Mouse (Mus musculus): Measurements from ENCODE around the gene Chmp6. TPM values are rescaled to one million over a fixed set of nuclear protein-coding genes. Genes with fewer than 3 reads are reported as not detected.

Gene Chmp6
- 58.0 and 59.7 TPM in 2 replicates for polyA plus RNA-seq (2012; rRNA removed)

DNA sequence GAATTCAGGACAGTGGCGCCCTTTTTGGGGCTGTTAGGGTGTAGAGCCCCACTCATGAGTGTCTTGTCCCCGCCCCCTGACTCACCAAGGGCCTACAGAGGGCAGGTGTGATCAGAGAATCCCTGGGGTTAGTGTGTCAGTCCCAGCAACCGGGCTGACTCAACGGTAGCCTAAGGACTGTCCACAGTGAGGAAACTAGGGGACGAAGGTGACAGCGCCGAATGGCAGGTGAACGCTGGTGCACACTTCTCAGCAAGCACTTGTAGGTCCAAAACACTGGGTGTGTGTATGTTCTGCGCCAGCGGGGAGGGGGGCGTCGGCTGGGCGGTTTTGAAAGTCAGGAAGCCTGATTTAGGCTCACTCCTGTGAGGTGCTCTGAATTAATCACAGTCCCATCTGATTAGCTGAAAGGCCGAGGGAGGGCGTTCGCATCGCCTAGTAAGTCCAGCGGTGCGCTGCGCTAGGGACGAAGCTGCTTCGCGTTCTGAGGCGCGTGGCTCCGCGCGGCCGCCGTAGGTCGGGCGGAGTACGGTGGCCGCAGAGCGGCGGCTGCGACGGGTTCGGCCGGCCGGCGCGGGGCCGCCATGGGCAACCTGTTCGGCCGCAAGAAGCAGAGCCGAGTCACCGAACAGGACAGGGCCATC is at the start of gene Chmp6:
Gene Chmp6, plus strand, starts transcription at position 151 of the 644 bp plus-strand sequence.

DNA sequence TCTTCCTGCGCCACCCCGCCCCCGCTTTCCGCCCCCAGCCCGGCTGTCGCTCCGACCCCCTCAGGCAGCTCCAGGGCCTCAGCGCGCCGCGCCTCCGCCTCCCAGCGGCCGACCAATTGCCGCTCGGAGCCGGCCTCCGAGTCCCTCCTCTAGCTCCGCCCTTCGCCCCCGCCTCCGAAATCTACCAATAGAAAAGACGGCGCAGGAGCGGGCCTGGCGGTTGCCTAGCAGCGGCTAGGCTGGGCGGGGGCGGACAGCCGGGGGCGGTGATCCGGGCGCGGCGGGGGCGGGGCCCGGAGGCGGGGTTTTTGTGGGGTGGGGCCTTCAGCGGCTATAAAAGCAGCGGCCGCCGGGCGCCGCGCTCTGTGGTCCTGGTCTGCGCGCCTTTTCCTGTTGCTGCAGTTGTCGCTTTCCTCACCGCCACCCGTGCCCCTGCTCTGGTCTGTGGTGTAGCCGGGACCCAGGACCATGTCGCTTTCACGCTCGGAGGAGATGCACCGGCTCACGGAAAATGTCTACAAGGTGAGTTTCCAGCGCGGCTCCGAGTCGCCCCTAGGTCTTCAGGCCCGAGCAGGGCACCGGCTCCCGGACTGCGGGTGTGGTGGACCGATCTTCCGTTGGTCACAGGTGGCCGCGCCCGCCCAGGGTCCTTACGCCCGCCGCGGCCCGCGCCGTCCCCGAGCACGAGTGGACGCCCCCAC is 29.6 kb downstream of the Chmp6 start, which contains the start of gene Baiap2:
Gene Baiap2, plus strand, starts transcription at position 37 of the 701 bp plus-strand sequence.

Other genes with a start within 250 kb of the Chmp6 start
- 22.5 and 23.5 TPM in 2 replicates for gene Baiap2, start 29.3 kb downstream of the Chmp6 start, polyA plus RNA-seq (2012; rRNA removed)
- gene Aatk, start 133.7 kb downstream of the Chmp6 start, polyA plus RNA-seq (2012; rRNA removed), result 42.9 and 48.2 TPM in 2 replicates
- 43.5 and 46.7 TPM in 2 replicates for gene Cep131, start 173.4 kb downstream of the Chmp6 start, polyA plus RNA-seq (2012; rRNA removed)
- gene Tepsin, start 185.3 kb downstream of the Chmp6 start, polyA plus RNA-seq (2012; rRNA removed), result 47.8 and 48.0 TPM in 2 replicates
- gene Ndufaf8, start 185.5 kb downstream of the Chmp6 start, polyA plus RNA-seq (2012; rRNA removed), result 34.6 and 38.9 TPM in 2 replicates
- 104 TPM in 2 replicates for gene Slc38a10, start 237.9 kb downstream of the Chmp6 start, polyA plus RNA-seq (2012; rRNA removed)

Data from central nervous system, embryonic 14 days (tissue).